Mouse (Mus musculus) effector memory CD4-positive, alpha-beta T cell, adult 7 months (primary cell): Measurements from ENCODE around the gene Scaf11. TPM values are rescaled to one million over a fixed set of nuclear protein-coding genes. Genes with fewer than 3 reads are reported as not detected.

Source experiments
- polyA plus RNA-seq: library from polyadenylated mRNA; unstranded; fragments of 100-300 nt; shearing (Covaris generic); gene quantifications from one replicate; pipeline ENCODE4 v1.2.1, GENCODE M21; 2017

Scaf11 gene
- polyA plus RNA-seq: 74.9 TPM

DNA sequence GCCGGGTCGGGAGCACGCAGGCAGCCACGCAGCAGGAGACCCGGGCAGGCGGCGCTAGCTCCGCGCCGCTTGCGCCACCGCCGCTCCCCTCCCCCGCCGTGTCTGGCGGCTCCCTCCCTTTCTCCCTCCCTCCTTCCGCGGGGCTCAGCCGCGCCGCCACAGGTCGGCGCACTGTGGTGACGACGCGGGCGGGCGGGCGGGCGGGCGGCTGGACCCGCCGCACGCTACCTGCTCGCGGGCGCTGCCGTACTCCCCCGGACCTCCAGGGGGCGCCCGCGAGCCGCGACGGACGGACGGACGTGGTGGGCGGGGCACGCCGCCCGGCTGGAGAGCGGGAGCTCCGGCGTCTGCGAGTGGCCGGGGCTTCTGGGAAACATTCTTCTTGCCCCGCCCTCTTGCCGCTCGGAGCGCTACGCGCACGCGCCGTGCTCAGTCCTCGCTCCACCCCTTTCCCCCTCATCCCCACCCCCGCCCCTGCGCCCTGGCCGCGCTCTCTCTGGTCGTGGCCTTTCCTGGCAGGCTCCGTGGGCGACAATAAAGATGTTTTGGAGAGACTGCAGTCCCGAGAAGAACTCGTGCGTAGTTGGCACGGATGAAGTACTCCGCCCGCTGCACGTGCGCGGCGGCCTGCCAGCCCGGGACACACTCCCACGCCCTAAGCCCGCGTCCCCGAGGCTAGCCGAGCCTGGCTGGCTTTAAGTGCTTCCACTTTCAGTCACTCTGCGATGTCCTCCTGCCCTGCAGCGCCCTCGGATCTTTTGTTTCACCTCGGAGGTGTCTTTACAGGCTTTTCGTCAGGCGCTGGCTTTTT lies at the start of gene Scaf11:
Gene Scaf11 (minus strand): TSS at position 114 of the 811 bp plus-strand sequence.

Other genes with a start within 250 kb of the Scaf11 start
- gene Arid2, start 173.3 kb downstream of the Scaf11 start, polyA plus RNA-seq: 26.0 TPM
- 184 TPM for gene Slc38a1, start 182.1 kb upstream of the Scaf11 start, polyA plus RNA-seq
- gene Slc38a2, start 238.9 kb upstream of the Scaf11 start, polyA plus RNA-seq: 409 TPM